Mouse (Mus musculus): Measurements from ENCODE around the gene Prph. TPM values are rescaled to one million over a fixed set of nuclear protein-coding genes. Genes with fewer than 3 reads are reported as not detected.

Prph gene
- total RNA-seq, 1 experiment from 2014 or later, result not detected

GRCm38 (mm10) chr15:99094631-99095270 lies 39.8 kb downstream of the Prph start:
- ATAC-seq (replicated peaks; ENCODE audit: low read depth, poor library complexity, severe bottlenecking), result no peak

GRCm38 (mm10) chr15:99095356-99095755 lies 40.4 kb downstream of the Prph start:
- ATAC-seq (replicated peaks; ENCODE audit: low read depth, poor library complexity, severe bottlenecking), result no peak

GRCm38 (mm10) chr15:99096061-99096793 lies 41.3 kb downstream of the Prph start:
- no peak for ATAC-seq (replicated peaks; ENCODE audit: low read depth, poor library complexity, severe bottlenecking)

DNA sequence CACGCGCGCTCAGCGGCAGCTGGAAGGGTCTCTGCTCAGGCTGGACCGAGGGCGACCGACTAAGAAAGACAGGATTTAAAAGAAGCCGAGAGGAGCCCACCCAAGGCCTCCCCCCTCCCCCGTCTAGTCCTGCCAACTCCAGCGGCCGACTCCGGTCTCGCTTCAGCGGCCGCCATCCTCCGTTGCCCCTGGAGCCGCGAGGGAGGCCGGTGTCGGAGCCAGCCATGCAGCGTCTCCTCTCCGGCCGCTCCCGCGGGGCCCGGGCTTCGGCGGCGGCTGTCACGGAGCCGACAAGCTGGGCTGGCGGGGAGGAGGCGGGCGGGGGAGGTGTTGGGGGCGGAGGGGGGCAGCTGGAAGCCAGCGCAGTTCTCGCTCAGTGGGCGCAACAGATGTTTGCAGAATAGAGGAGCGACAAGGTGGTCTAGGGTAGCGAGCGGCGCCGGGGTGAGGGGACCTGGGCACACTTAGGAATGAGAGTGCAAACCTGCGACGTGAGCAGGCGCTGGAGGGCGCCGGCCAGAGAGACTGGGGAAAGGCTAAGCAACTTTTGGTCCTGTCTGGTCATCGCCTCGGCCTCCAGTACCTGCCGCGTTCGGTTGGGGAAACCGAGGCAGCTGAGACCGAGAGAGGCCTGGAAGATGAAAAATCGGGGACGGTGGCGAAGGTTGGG lies 42.0 kb downstream of the Prph start:
- no peak for ATAC-seq (replicated peaks; ENCODE audit: low read depth, poor library complexity, severe bottlenecking)

- no peak for ATAC-seq (replicated peaks; ENCODE audit: low read depth, poor library complexity, severe bottlenecking)
Observed at GRCm38 (mm10) chr15:99097840-99098492, 43.0 kb downstream of the Prph start.

DNA sequence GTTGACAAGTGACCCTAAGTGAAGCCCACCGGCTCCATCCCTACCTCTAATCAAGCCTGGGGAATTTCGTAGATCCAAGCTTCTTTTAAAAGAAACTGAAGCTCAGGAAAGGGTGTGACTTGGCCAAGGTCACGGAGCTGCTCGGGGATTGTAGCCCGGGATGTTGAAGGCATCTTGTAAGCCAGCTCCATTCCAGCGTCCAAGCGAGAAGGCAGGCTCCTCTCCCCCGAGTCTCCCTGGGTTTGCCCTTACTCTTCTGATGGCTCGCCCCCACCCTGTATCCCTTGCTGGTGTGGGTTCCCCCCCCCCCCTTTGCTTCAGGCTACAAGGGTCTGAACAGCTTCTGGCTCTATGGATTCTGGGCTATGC lies 43.5 kb downstream of the Prph start:
- ATAC-seq (replicated peaks; ENCODE audit: low read depth, poor library complexity, severe bottlenecking), result no peak

GRCm38 (mm10) chr15:99099139-99099556 lies 44.2 kb downstream of the Prph start:
- peak; percentile 71 for ATAC-seq (replicated peaks; ENCODE audit: low read depth, poor library complexity, severe bottlenecking)

GRCm38 (mm10) chr15:99099984-99100383 lies 45.0 kb downstream of the Prph start:
- no peak for ATAC-seq (replicated peaks; ENCODE audit: low read depth, poor library complexity, severe bottlenecking)

DNA sequence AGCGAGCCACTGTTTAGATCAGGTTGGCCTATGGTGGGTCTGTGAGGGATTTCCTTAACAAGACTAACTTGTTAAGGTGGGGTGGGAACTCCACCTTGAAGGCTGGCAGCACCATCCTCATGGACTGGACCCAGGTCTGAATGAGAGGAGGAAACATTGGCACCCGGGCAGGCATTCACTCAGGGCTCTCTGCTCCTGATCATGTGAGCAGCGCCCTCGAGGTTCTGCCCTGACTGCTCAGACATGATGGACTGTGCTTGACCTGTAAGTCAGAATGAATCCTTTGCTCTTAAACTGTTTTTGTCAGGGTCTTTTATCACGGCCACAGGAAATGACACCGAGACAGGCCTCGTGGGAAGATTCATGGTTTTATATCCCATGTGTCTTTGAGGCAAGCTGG lies 50.3 kb downstream of the Prph start:
- ATAC-seq (replicated peaks; ENCODE audit: low read depth, poor library complexity, severe bottlenecking), result no peak

GRCm38 (mm10) chr15:99107866-99108265 lies 52.9 kb downstream of the Prph start:
- ATAC-seq (replicated peaks; ENCODE audit: low read depth, poor library complexity, severe bottlenecking), result no peak

Other genes with a start within 250 kb of the Prph start
- 0.23 TPM in 1 of 2 replicates, not detected in the other for gene Ddn, start 245.7 kb upstream of the Prph start, total RNA-seq (2017)
- 65.2 and 77.8 TPM in 2 replicates for gene Prkag1, start 223.7 kb upstream of the Prph start, total RNA-seq (2017)
- 27.3 and 52.2 TPM in 2 replicates for gene Kmt2d, start 184.0 kb upstream of the Prph start, total RNA-seq (2017)
- gene Rhebl1, start 160.6 kb upstream of the Prph start, total RNA-seq (2017), result 3.0 and 12.0 TPM in 2 replicates
- gene Dhh, start 156.6 kb upstream of the Prph start, total RNA-seq (2017), result not detected in 2 replicates
- 0.97 and 9.0 TPM in 2 replicates for gene Lmbr1l, start 136.9 kb upstream of the Prph start, total RNA-seq (2017)
- 776 and 824 TPM in 2 replicates for gene Tuba1b, start 120.6 kb upstream of the Prph start, total RNA-seq (2017)
- 1.9 and 18.7 TPM in 2 replicates for gene Gm49450, start 101.6 kb upstream of the Prph start, total RNA-seq (2017)
- gene Tuba1a, start 101.5 kb upstream of the Prph start, total RNA-seq (2017), result 25.4 and 32.0 TPM in 2 replicates
- 41.0 and 61.3 TPM in 2 replicates for gene Tuba1c, start 25.3 kb upstream of the Prph start, total RNA-seq (2017)
- gene Troap, start 19.4 kb downstream of the Prph start, total RNA-seq (2017), result 12.6 and 18.6 TPM in 2 replicates
- not detected in 2 replicates for gene C1ql4, start 32.6 kb downstream of the Prph start, total RNA-seq (2017)
- gene Dnajc22, start 38.0 kb downstream of the Prph start, total RNA-seq (2017), result not detected in 2 replicates
- gene Spats2, start 70.7 kb downstream of the Prph start, total RNA-seq (2017), result 0.46 and 1.7 TPM in 2 replicates
- 0.05 TPM in 1 of 2 replicates, not detected in the other for gene Kcnh3, start 169.7 kb downstream of the Prph start, total RNA-seq (2017)
- gene Mcrs1, start 196.8 kb downstream of the Prph start, total RNA-seq (2017), result 57.8 and 61.0 TPM in 2 replicates
- 4.3 and 13.7 TPM in 2 replicates for gene Prpf40b, start 239.9 kb downstream of the Prph start, total RNA-seq (2017)
- not detected in 2 replicates for gene Fam186b, start 240.7 kb downstream of the Prph start, total RNA-seq (2017)

Measured in common myeloid progenitor, adult 5-6 weeks (primary cell).